Mouse (Mus musculus) kidney, adult 2 months (tissue): ENCODE data around the gene Ppp1r14b.

Source experiments
- CTCF ChIP-seq: fragments of 200-500 bp; conservative IDR thresholded peaks from 2 replicates; pipeline ENCODE4 v1.5.1; 2011; ENCODE audit warnings: low read depth, mild to moderate bottlenecking, control low read depth, low read length, moderate library complexity, mixed read lengths; ENCODE audit not compliant: insufficient read depth, insufficient read length
- POLR2A ChIP-seq: fragments of 200-500 bp; IDR thresholded peaks from one replicate; pipeline ENCODE4 v1.6.1; 2011; ENCODE audit warnings: low read depth, low read length, control low read depth

GRCm38 (mm10) chr19:7017541-7018457, 43.0 kb downstream of the Ppp1r14b start:
- TF ChIP-seq CTCF (no peak), POLR2A (no peak)
